Mouse (Mus musculus) lung, postnatal 14 days (tissue): ENCODE results near the gene Cyb561d2.
A peak's percentile ranks its signal among the peaks of the same experiment; 100 is the strongest.

Source experiments
- DNase-seq: peaks from one replicate; pipeline ENCODE4 v3.0.0; 2021

Cyb561d2 gene

DNA sequence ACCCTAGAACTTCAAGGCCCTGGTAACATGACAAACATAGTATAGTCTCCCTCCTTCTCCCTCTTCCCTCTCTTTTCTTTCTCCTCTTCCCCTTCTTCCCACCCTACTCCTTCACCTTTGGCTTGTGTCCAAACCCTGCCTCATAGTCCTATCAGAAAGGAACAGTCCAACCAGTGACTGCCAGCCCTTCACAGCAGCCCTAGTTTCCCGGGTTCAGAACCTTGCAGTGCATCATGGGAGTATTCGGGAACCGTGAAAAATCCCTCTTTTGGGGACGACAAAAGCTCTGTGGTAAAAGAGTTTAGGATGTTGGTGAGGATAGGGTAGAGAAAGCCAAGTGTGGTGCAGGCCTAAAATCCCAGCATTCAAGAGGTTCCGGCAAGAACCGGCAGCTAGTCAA lies 21.7 kb downstream of the Cyb561d2 start:
- no peak for DNase-seq

DNA sequence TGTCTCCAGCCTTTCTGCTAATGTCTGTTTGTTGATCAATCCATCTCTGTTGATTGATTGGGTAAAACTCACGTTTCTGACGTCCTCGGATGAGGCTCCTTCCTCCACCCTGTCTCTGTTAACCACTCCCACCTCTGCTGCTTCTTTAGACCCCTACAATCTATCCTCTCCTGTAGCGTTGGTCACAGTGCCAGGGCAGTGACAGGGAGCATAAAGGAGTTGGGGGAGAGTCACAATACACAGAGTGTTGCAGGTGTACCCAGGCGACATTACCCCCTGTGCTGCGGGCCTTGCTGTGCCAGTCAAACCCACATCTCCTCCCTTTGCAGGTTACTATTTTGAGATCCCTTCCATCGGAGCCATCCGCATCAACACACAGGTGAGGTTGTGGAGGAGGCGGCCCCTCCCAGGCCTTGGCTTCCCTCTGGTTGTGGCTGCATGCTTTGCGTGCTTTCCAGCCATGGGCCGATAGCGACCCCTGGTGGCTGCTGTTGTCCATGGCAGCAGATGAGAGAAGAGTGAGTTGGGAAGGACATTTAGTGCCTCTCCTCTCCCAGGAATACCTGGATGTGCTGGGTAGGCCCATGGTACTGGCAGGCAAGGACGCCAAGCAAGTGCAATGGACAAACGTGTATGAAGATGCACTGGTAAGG lies 27.6 kb downstream of the Cyb561d2 start:
- DNase-seq, result peak; percentile 88

DNA sequence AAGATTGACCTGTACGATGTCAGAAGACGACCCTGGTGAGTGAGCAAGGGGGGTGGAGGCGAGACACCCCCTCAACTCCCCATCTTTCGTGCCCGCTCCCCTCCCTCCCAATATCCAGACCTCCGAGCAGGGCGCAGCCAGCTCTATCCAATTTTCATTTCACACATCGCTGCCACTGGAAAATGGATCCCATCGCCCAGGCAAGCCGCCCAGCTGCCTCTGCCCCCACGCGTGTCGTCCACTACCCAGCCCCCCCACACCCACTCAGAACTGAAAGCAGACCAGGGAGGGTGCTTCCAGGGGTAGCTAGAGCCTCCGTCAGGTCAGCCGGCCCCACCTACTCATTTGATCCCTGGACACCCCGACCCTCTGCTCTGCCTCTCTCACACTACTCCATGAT lies 29.7 kb downstream of the Cyb561d2 start:
- DNase-seq, result no peak

DNA sequence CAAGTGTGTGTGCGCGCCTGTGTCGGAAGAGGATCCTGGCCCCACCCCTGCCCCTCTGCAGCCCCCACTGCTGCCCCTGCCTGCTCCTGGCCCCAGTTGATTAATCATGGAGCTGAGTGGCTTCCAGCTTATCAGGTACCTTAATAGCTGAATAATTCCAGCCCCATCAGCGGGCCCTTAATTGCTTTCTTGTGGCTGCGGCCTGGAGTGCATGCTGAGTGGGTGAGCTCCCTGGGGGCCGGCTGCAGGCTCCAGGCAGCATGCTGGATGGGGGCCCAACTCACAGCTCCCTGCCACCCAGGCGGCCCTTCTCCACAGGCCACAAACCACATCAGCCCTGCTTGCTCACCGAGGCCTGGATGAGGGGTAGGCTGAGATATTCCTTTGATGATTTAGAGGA lies 30.6 kb downstream of the Cyb561d2 start:
- no peak for DNase-seq

DNA sequence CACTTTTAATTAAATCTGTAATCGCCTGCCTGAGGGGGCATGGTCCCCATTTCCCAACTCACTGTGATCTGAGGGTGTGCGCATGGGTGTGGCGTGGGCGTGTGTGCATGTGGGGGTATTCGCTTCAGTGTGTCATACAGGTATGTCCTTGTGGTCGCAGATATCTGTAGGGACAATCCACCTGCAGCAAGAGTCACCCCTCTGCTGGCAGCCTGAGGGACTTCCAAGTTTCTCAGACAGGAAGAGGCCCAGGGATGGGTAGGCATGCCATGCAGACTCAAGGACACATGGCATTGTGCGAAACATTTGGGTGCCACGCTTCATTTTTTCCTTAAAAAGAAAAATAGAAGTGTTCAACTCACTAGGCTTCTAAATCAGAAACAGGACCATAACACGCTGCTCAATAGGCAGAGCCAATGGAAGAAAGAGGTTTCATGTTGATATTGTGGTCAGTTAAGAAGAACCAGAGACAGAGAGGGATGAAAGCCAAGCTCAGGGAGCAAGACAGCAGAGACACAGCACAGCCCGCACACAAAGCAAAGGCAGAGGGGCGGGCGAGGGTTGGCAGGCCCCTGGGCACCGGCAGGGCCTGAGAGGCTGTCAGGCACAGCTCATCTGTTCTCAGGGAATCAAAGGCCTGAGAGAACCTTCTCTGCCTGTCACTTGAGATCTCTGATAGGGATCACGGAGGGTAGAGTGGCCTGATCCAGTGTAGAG lies 31.5 kb downstream of the Cyb561d2 start:
- DNase-seq, result no peak

DNA sequence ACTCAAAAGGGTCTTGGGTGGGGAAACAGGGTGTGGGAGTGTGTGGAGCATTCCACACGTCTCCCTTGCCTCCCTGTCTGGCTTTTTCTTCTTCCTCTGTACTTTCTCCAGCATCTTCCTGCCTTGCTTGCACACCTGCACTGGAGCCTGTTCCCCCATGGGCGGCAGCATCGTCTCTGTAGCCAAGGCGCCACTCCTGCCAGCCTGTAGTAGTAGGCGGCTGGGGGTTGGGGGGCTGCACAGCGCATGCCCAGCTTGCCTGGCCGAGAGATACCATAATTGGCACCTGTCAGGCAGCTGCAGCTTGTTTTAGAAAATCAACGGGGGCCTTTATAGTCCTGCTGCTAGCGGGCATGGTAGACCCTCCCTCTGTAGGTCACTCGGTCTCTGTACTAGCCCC lies 33.7 kb downstream of the Cyb561d2 start:
- DNase-seq, result no peak

DNA sequence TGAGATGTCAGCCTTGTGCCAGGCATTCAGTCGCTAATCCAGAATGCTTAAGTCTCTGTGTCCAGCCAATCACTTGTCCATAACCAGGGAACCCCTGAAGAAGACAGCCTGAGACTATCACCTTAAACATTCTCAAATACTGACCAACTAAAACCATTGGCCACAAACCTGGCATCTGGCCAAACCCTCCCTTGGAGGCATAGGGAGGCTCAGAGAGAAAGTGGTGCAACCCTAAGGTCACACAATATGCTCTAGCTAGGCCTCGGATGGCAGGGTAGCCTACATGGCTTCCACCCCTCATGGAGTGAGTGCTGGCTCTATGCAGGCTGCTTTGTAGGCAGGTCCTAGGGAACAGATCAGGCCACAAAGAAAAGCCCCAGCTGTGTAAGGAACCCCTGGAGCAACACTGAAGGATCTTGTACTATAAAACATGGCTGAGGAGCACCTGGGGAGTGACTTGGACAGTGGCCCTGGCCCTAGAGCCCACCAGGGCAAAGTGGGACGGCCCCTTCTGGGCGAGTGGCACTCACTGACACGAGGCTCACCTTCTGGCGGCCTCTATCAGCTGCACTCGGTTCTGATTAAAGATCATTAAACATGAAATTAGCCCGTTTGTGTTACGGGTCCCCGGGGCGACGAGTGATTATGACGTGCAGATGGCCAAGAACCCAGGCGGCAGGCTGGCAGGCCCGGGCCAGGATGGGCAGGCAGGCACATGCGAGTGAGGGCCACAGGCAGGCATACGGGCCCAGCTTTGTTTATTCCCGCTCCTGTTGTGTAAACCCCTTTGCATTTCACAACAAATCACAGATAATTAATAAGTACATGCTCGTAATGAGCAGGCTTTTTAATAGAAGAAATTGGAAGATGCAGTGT lies 37.1 kb downstream of the Cyb561d2 start:
- DNase-seq, result no peak

GRCm38 (mm10) chr9:107502131-107502846 lies 39.7 kb downstream of the Cyb561d2 start:
- no peak for DNase-seq

GRCm38 (mm10) chr9:107500708-107501286 lies 41.2 kb downstream of the Cyb561d2 start:
- no peak for DNase-seq

DNA sequence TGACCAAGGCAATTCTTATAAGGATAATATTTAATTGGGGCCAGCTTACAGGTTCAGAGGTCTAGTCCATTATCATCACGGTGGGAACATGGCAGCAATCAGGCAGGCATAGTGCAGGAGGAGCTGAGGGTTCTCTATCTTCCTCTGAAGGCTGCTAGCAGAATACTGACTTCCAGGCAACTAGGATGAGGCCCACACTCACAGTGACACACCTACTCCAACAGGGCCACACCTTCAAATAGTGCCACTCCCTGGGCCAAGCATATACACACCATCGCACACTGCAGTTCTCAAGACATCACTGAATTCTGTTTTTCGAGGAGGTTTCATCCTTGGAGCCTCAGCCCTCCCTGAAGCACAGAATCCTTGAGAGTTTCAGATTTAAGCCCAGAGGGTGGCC lies 45.6 kb downstream of the Cyb561d2 start:
- DNase-seq, result no peak

DNA sequence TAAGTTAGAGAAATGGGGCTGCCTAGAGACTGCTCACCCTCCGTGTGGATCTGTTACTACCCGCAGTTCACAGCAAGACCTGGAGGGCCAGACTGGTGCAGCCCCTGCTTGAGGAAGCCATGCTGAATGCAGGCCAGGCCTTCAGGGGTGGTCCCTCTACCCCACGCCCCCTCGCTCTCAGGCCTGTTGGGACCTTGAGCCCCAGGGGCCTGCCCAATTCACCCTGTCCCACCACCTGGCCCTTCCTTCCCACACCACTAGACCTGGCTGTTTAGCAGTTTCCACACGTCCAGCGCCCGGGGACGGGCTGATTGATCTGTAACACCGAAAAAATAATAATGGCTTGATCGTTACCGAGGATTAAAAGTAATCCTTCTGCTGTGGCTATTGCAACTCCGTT lies 47.8 kb downstream of the Cyb561d2 start:
- DNase-seq, result no peak

- DNase-seq, result no peak
These were observed 48.5 kb downstream of the Cyb561d2 start for GRCm38 (mm10) chr9:107493511-107493910.

- DNase-seq, result no peak
These were observed 51.4 kb downstream of the Cyb561d2 start for GRCm38 (mm10) chr9:107490625-107491024.

DNA sequence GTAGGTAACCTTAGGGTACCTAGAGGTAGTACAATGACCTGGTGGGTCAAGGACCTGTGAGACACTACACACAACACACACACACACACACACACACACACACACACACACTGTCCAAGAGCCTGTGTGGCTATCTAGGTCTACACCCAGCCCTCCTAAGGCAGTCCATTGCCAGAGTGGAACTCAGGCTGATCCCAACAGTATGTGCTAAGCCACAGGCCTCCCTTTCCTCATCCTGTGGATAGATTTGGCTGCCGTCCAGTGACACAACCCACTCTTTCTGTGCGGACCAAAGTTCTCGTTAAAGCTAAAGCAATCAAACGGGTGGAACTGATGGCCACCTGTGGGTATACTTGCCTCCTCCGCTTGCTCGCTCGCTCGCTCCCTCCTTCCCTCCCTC lies 51.8 kb downstream of the Cyb561d2 start:
- DNase-seq, result no peak
